Mouse (Mus musculus): ENCODE results near the gene Tns1. TPM values are rescaled to one million over a fixed set of nuclear protein-coding genes. Genes with fewer than 3 reads are reported as not detected.

Tns1 gene
- polyA plus RNA-seq, 1 experiment from 2014 or later = 184 TPM

DNA sequence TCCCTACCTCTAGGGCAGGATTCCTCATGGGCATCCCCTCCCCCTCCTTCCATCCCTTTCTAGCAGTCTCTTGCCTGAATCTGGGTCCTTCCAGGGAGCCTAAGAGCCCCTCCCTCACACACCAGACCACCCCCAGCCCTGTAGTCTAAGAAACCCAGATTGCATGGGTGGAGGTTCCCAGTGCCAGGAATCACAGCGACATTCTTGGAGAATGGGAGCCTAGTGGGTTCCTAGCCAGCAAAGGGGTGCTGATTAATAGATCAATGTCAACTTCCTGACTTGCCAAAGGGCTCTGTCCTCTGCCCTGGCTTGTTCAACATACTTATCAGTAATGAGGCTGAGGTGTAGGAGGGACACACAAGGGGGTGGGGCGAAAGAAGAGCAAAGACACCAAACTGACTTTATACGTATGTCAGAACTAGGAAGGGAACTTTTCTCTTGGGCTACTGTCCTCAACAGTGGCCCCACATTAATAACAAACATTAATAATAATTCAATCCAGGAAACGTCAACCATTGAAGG, 80.6 kb downstream of the Tns1 start:
- H3K36me3 ChIP-seq (ENCODE audit: insufficient read depth, low read length) = no peaks in the 10 kb centered on the region
- no peak overlapping the region for H3K4me2 ChIP-seq (replicated peaks; ENCODE audit: low read depth, low read length)
- peaks cover 37% of the 10 kb centered on the region; the same call in 1 of the 2 replicates for H3K4me1 ChIP-seq (ENCODE audit: insufficient read depth, low read depth, low read length)
- no peak for DNase-seq (ENCODE audit: low spot score)
- 42% methylated on average over 4 of the region's 4 CpGs for WGBS
- H3K9ac ChIP-seq (replicated peaks; ENCODE audit: low read depth) = no peak overlapping the region
- TF ChIP-seq CTCF (IDR thresholded peaks at IDR 0.05) = no peak
- no peak for TF ChIP-seq EP300 (IDR thresholded peaks at IDR 0.05)
- H3K27ac ChIP-seq (ENCODE audit: low read length) = peak overlapping the region; percentile 21; the same call in 1 of the 2 replicates
- H3K27me3 ChIP-seq (replicated peaks; ENCODE audit: insufficient read depth, low read length) = no peaks in the 10 kb centered on the region
- H3K9me3 ChIP-seq (ENCODE audit: low read length) = no peaks in the 10 kb centered on the region
- no peak for ATAC-seq
- no peak overlapping the region for H3K4me3 ChIP-seq (ENCODE audit: low read depth, low read length)

DNA sequence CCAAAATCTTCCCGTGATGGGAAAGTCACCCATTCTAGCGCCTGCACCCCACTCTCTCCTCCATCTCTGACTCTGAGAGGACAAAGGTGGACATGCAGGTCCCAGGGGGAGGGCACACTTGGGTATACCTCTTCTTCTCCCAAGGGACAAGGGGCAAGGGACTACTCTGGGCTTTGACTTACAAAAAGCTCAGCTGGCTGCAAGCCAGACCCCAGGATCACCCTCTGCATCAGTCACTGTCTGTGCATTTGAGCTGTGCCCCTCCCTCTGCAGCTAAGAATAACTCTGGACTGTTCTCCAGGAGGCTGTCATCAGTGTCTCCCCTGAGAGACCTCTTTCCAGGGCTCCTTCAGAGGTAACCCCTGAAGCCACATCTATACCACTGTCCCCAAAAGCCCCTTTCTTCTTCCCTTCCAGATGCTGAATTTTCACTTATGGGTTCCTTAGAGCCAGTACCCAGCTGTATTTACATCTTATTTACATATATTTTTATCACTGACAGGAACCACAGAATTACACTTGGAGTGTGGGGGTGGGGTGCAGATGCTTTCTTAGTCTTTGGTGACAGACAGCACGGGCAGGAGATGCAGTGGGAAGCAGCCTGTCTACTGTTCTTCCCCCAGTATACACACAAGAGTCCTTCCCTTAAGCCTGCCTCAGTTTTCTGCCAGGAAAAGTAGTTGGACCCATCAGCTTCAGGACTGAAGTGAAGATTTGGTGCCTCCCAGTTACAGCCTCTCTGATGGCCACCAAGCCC, 81.4 kb downstream of the Tns1 start:
- peak overlapping the region; percentile 21; the same call in 1 of the 2 replicates for H3K27ac ChIP-seq (ENCODE audit: low read length)
- no peaks in the 10 kb centered on the region for H3K36me3 ChIP-seq (ENCODE audit: insufficient read depth, low read length)
- ATAC-seq = no peak
- 53% methylated on average over 3 of the region's 3 CpGs for WGBS
- DNase-seq (ENCODE audit: low spot score) = no peak
- peaks cover 34% of the 10 kb centered on the region; the same call in 1 of the 2 replicates for H3K4me1 ChIP-seq (ENCODE audit: insufficient read depth, low read depth, low read length)
- H3K4me2 ChIP-seq (replicated peaks; ENCODE audit: low read depth, low read length) = no peak overlapping the region
- no peaks in the 10 kb centered on the region for H3K9me3 ChIP-seq (ENCODE audit: low read length)
- H3K9ac ChIP-seq (replicated peaks; ENCODE audit: low read depth) = no peak overlapping the region
- H3K27me3 ChIP-seq (replicated peaks; ENCODE audit: insufficient read depth, low read length) = no peaks in the 10 kb centered on the region
- no peak for TF ChIP-seq CTCF (IDR thresholded peaks at IDR 0.05)
- no peak for TF ChIP-seq EP300 (IDR thresholded peaks at IDR 0.05)
- H3K4me3 ChIP-seq (ENCODE audit: low read depth, low read length) = no peak overlapping the region

- Histone ChIP-seq H3K4me1 (ENCODE audit: insufficient read depth, low read depth, low read length) (peaks cover 29% of the 10 kb centered on the region; the same call in 1 of the 2 replicates), H3K9ac (replicated peaks; ENCODE audit: low read depth) (no peak overlapping the region), H3K27me3 (replicated peaks; ENCODE audit: insufficient read depth, low read length) (no peaks in the 10 kb centered on the region), H3K27ac (ENCODE audit: low read length) (peak overlapping the region; percentile 35; the same call in 1 of the 2 replicates), H3K36me3 (ENCODE audit: insufficient read depth, low read length) (no peaks in the 10 kb centered on the region), H3K4me3 (ENCODE audit: low read depth, low read length) (no peak overlapping the region), H3K9me3 (ENCODE audit: low read length) (no peaks in the 10 kb centered on the region), H3K4me2 (replicated peaks; ENCODE audit: low read depth, low read length) (0 out of 2 replicates have a peak overlapping the region, but pooled peaks have one; percentile 2)
- WGBS = 22% methylated on average over 8 of the region's 8 CpGs
- ATAC-seq = no peak
- no peak for DNase-seq (ENCODE audit: low spot score)
- TF ChIP-seq CTCF (IDR thresholded peaks at IDR 0.05) (no peak), EP300 (IDR thresholded peaks at IDR 0.05) (no peak)
These were observed 82.6 kb downstream of the Tns1 start for GRCm38 (mm10) chr1:74041692-74042091.

DNA sequence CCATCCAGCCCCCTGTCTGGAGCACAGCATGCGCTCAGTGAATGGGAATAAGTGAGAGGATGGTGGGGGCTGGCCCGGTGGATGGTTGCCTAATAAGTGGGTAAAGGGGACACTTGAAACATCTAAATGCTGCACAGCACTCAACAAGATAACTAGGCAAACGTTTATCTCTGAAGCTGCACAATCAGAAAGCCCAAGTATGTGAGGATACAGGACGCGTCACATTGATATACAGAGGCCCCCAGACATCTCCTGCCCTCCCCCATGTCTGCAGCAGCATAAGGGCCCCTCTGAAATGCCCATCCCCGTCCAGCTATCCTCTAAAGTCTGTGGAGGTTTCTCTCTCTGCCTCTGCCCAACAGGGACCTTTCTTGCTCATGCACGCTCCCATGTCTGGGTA, 83.1 kb downstream of the Tns1 start:
- no peak for TF ChIP-seq EP300 (IDR thresholded peaks at IDR 0.05)
- DNase-seq (ENCODE audit: low spot score) (no peak), ATAC-seq (no peak)
- WGBS = 56% methylated on average over 7 of the region's 7 CpGs
- Histone ChIP-seq H3K4me3 (ENCODE audit: low read depth, low read length) (no peak overlapping the region), H3K27ac (ENCODE audit: low read length) (peak overlapping the region; percentile 35; the same call in 1 of the 2 replicates), H3K4me1 (ENCODE audit: insufficient read depth, low read depth, low read length) (peaks cover 29% of the 10 kb centered on the region; the same call in 1 of the 2 replicates), H3K27me3 (replicated peaks; ENCODE audit: insufficient read depth, low read length) (no peaks in the 10 kb centered on the region), H3K4me2 (replicated peaks; ENCODE audit: low read depth, low read length) (no peak overlapping the region), H3K9me3 (ENCODE audit: low read length) (no peaks in the 10 kb centered on the region), H3K9ac (replicated peaks; ENCODE audit: low read depth) (no peak overlapping the region), H3K36me3 (ENCODE audit: insufficient read depth, low read length) (no peaks in the 10 kb centered on the region)

GRCm38 (mm10) chr1:74036560-74037390, 87.5 kb downstream of the Tns1 start:
- Histone ChIP-seq H3K36me3 (ENCODE audit: insufficient read depth, low read length) (peaks cover 4% of the 10 kb centered on the region; the same call in 1 of the 2 replicates), H3K9ac (replicated peaks; ENCODE audit: low read depth) (peak overlapping the region; percentile 86), H3K4me1 (ENCODE audit: insufficient read depth, low read depth, low read length) (peaks cover 39% of the 10 kb centered on the region), H3K4me2 (replicated peaks; ENCODE audit: low read depth, low read length) (peak overlapping the region; percentile 81), H3K9me3 (ENCODE audit: low read length) (no peaks in the 10 kb centered on the region), H3K27me3 (replicated peaks; ENCODE audit: insufficient read depth, low read length) (no peaks in the 10 kb centered on the region), H3K4me3 (ENCODE audit: low read depth, low read length) (peak overlapping the region; percentile 72), H3K27ac (ENCODE audit: low read length) (peak overlapping the region; percentile 97)
- no peak for TF ChIP-seq EP300 (IDR thresholded peaks at IDR 0.05)
- TF ChIP-seq CTCF (IDR thresholded peaks at IDR 0.05) = peak; percentile 73
- peak; percentile 73 for ATAC-seq
- DNase-seq (ENCODE audit: low spot score) = peak; percentile 82
- WGBS = 4% methylated on average over 29 of the region's 40 CpGs

All from lung, postnatal 0 days (tissue).